Comparison of ENCODE assay signal across 9 mouse cellular contexts in genomic region chr5:149007295-149007646, GRCm38 (mm10). TPM values are rescaled to one million over a fixed set of nuclear protein-coding genes. Genes with fewer than 3 reads are reported as not detected.
DNase-seq lines count a peak whose midpoint lies in the region; ATAC-seq and TF ChIP-seq lines count a peak whose summit lies in the region.
"Had no signal": no experiment of that assay in that cellular context is flagged by ENCODE, and none has a peak within 500 bp of the region (broad histone marks: within the 10 kb centered on the region; RNA-seq: fewer than 3 reads in every experiment).

No protein-coding gene starts in this region.

- peak overlapping the region; percentile 42 for H3K4me2 ChIP-seq in embryonic facial prominence, embryonic 12.5 days (replicated peaks)
- peak overlapping the region; percentile 51; the same call in 1 of the 2 replicates for H3K4me2 ChIP-seq in hindbrain, embryonic 12.5 days (replicated peaks)
- no peak overlapping the region for H3K4me2 ChIP-seq in midbrain, embryonic 11.5 days

- no peaks in the 10 kb centered on the region for H3K9me3 ChIP-seq in embryonic facial prominence, embryonic 12.5 days
- no peaks in the 10 kb centered on the region for H3K9me3 ChIP-seq in hindbrain, embryonic 12.5 days (replicated peaks)
- H3K9me3 ChIP-seq in midbrain, embryonic 11.5 days (ENCODE audit: control insufficient read depth, low read length): no peaks in the 10 kb centered on the region

- no peaks in the 10 kb centered on the region for H3K79me2 ChIP-seq in heart, adult 2 months (replicated peaks; ENCODE audit: control insufficient read depth, insufficient read depth, low read length)

- TF ChIP-seq EP300 in heart, adult 2 months (IDR thresholded peaks at IDR 0.05; ENCODE audit: insufficient read depth, low read depth, low read length): no peak

- no peak for ATAC-seq in embryonic facial prominence, embryonic 12.5 days (ENCODE audit: insufficient number of reproducible peaks, insufficient read depth, low FRiP score, low TSS enrichment)
- ATAC-seq in hindbrain, embryonic 12.5 days (ENCODE audit: low FRiP score): no peak
- peak; percentile 8; the same call in 1 of the 2 replicates for ATAC-seq in midbrain, embryonic 11.5 days (ENCODE audit: low FRiP score)
- ATAC-seq in megakaryocyte progenitor cell, adult 5-6 weeks (replicated peaks; ENCODE audit: poor library complexity): no peak

- TF ChIP-seq CTCF in heart, adult 2 months (IDR thresholded peaks at IDR 0.05): no peak

- no peaks in the 10 kb centered on the region for H3K27me3 ChIP-seq in heart, adult 2 months (ENCODE audit: control insufficient read depth, insufficient read depth, low read length)
- H3K27me3 ChIP-seq in embryonic facial prominence, embryonic 12.5 days: no peaks in the 10 kb centered on the region
- H3K27me3 ChIP-seq in hindbrain, embryonic 12.5 days: peaks cover 5% of the 10 kb centered on the region
- no peaks in the 10 kb centered on the region for H3K27me3 ChIP-seq in midbrain, embryonic 11.5 days (ENCODE audit: control insufficient read depth, insufficient read depth, low read length)

- peak; percentile 29 to 50 for DNase-seq in heart, adult 2 months
- no peak for DNase-seq in heart, postnatal 25 days (ENCODE audit: low spot score)
- peak; percentile 88 for DNase-seq in midbrain, embryonic 11.5 days (ENCODE audit: low spot score, missing footprints)
- no peak for DNase-seq in spleen, adult 18-20 months
- DNase-seq in adrenal gland, postnatal 4 days (ENCODE audit: low spot score in 2 of 2): no peak

- peaks cover 2% of the 10 kb centered on the region; the same call in 1 of the 2 replicates for H3K4me1 ChIP-seq in heart, adult 2 months (ENCODE audit: control insufficient read depth, insufficient read depth, low read length)
- peaks cover 35% of the 10 kb centered on the region for H3K4me1 ChIP-seq in embryonic facial prominence, embryonic 12.5 days
- peaks cover 28% of the 10 kb centered on the region for H3K4me1 ChIP-seq in hindbrain, embryonic 12.5 days
- H3K4me1 ChIP-seq in midbrain, embryonic 11.5 days (ENCODE audit: control insufficient read depth, insufficient read depth, low read length): no peaks in the 10 kb centered on the region; the same call in 1 of the 2 replicates

- H3K9ac ChIP-seq in heart, adult 2 months (ENCODE audit: low read depth, low read length): peak overlapping the region; percentile 48
- no peak overlapping the region for H3K9ac ChIP-seq in embryonic facial prominence, embryonic 12.5 days
- H3K9ac ChIP-seq in hindbrain, embryonic 12.5 days: no peak overlapping the region
- peak overlapping the region; percentile 51 for H3K9ac ChIP-seq in midbrain, embryonic 11.5 days (ENCODE audit: low read length)

- H3K4me3 ChIP-seq in heart, adult 2 months: peak overlapping the region; percentile 55
- no peak overlapping the region for H3K4me3 ChIP-seq in embryonic facial prominence, embryonic 12.5 days
- H3K4me3 ChIP-seq in hindbrain, embryonic 12.5 days: no peak overlapping the region
- no peak overlapping the region for H3K4me3 ChIP-seq in midbrain, embryonic 11.5 days (ENCODE audit: low read depth, low read length)

- no peak for TF ChIP-seq POLR2A in heart, adult 2 months (IDR thresholded peaks at IDR 0.05; ENCODE audit: insufficient read depth, low read depth, low read length)

- no peaks in the 10 kb centered on the region for H3K36me3 ChIP-seq in heart, adult 2 months (ENCODE audit: control insufficient read depth, insufficient read depth, low read length)
- H3K36me3 ChIP-seq in embryonic facial prominence, embryonic 12.5 days: no peaks in the 10 kb centered on the region
- H3K36me3 ChIP-seq in hindbrain, embryonic 12.5 days: no peaks in the 10 kb centered on the region
- no peaks in the 10 kb centered on the region for H3K36me3 ChIP-seq in midbrain, embryonic 11.5 days (ENCODE audit: control insufficient read depth, insufficient read depth, low read length)

- intact Hi-C loops in heart, adult 2 months (cut with DNase I): loop anchor here (1.0 to 2.0 kb wide), 4 partner anchors 24 to 330 kb away; no protein-coding TSS in a partner anchor
- intact Hi-C loops in heart, postnatal 25 days (cut with DNase I): loop anchor here (2.0 kb wide), 1 partner anchor 24 kb away; no protein-coding TSS in a partner anchor

- peak overlapping the region; percentile 92 for H3K27ac ChIP-seq in heart, adult 2 months
- peak overlapping the region; percentile 61; the same call in 1 of the 2 replicates for H3K27ac ChIP-seq in embryonic facial prominence, embryonic 12.5 days
- H3K27ac ChIP-seq in hindbrain, embryonic 12.5 days: no peak overlapping the region
- H3K27ac ChIP-seq in midbrain, embryonic 11.5 days (ENCODE audit: low read depth, low read length): no peak overlapping the region

- WGBS in heart, adult 2 months: 22% methylated on average over 5 of the region's 5 CpGs
- 59% methylated on average over 5 of the region's 5 CpGs for WGBS in embryonic facial prominence, embryonic 12.5 days
- 71% methylated on average over 5 of the region's 5 CpGs for WGBS in hindbrain, embryonic 12.5 days
- 71% methylated on average over 5 of the region's 5 CpGs for WGBS in midbrain, embryonic 11.5 days

RNA-seq across cellular contexts. Expression of gene Gm42791, which starts 12.3 kb away (rescaled TPM):
- 1 to 10 TPM; 5.7 to 5.9 TPM for total RNA-seq in heart, adult 2 months (2021)
- polyA plus RNA-seq in heart, adult 2 months (2012; rRNA removed): not detected in 2 replicates
- 1 to 10 TPM; 5.8 to 6.2 TPM for total RNA-seq in heart, postnatal 25 days (2021)
- polyA plus RNA-seq in embryonic facial prominence, embryonic 12.5 days (2016; fragmentation: Nextera tagmentation; extraction: Ambion mirVana): 3.4 and 4.0 TPM in 2 replicates
- 0.49 and 3.3 TPM in 2 replicates for polyA plus RNA-seq in hindbrain, embryonic 12.5 days (2016; fragmentation: Nextera tagmentation; extraction: Ambion mirVana)
- 2.0 TPM in 1 of 2 replicates, not detected in the other for polyA plus RNA-seq in midbrain, embryonic 11.5 days (2014; fragmentation: Nextera tagmentation; extraction: Ambion mirVana)
- total RNA-seq in megakaryocyte progenitor cell, adult 5-6 weeks (2015): not detected in 2 replicates
- not detected in 2 replicates for total RNA-seq in megakaryocyte progenitor cell, adult 5-6 weeks (2017)
- total RNA-seq in adrenal gland, postnatal 4 days (2021): 1 to 10 TPM; 4.3 to 6.5 TPM
- polyA plus RNA-seq: C2C12 had no signal

Comparison
In these comparisons a context has a peak if more than half of its experiments do, and no peak if none do; other contexts are left out.
1. DNase-seq: peak in heart, adult 2 months (2 of 2) and midbrain, embryonic 11.5 days (single experiment); none in heart, postnatal 25 days (single experiment), spleen, adult 18-20 months (0 of 2) and adrenal gland, postnatal 4 days (0 of 2).
2. H3K27ac ChIP-seq: peak in heart, adult 2 months (single experiment) and embryonic facial prominence, embryonic 12.5 days (single experiment); none in hindbrain, embryonic 12.5 days (single experiment) and midbrain, embryonic 11.5 days (single experiment).
3. H3K9ac ChIP-seq: peak in heart, adult 2 months (single experiment) and midbrain, embryonic 11.5 days (single experiment); none in embryonic facial prominence, embryonic 12.5 days (single experiment) and hindbrain, embryonic 12.5 days (single experiment).
4. RNA of gene Gm42791, which starts 12.3 kb away (total RNA-seq): 4.3 to 6.5 TPM in adrenal gland, postnatal 4 days, 5.8 to 6.2 TPM in heart, postnatal 25 days and 5.7 to 5.9 TPM in heart, adult 2 months; not detected in megakaryocyte progenitor cell, adult 5-6 weeks; every median in the first group is over 4 times any median in the second.